14 mouse cellular contexts compared by ENCODE assay signal in the genomic region with DNA sequence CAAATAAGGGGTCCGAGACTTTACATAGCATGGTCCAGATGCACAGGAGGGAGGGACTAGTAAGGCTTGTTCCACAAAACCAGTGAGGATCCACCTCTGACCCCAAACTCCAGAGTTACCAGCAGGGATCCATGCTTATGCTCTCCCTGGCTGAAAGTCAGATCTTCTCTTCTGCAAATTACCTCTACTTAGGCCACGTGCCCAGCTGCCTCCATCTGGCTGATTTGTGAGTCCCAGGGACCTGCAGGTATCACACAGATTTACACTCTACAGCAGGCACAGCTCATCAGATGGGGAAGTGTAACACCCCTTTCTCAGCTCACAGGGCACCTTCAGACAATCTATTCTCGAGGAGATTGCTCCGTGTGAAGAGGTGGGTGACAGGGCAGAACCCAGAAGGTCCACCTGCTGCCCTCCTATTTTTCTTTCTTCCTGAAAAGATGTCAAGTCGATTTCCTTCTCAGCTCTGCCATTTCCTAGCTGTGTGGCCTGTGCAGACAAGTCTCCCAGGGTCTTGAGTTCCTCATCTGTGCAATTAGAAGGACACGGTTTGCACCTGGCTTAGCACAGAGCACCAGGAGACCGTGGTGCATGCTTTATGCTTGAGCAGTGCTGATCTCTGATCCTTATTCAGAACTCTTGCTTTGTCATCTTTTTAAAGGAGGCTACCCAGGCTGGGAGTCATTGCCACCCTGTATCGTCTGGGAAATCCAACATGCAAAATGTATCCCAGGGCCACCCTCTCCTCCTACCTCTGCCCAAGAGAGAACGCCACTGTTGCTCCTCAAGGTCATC.
"Had no signal": no experiment of that assay in that cellular context is flagged by ENCODE, and none has a peak within 500 bp of the region (broad histone marks: within the 10 kb centered on the region; RNA-seq: fewer than 3 reads in every experiment).

No protein-coding gene starts in this region.

- H3K27ac ChIP-seq: kidney, postnatal 0 days; left cerebral cortex, adult 2 months; limb, embryonic 12.5 days; liver, embryonic 13.5 days; lung, embryonic 15.5 days; macrophage; stomach, postnatal 0 days had no signal

- H3K9me3 ChIP-seq: liver, embryonic 13.5 days; lung, embryonic 15.5 days had no signal

- H3K36me3 ChIP-seq: limb, embryonic 12.5 days; liver, embryonic 13.5 days; lung, embryonic 15.5 days had no signal

- DNase-seq: liver; liver, embryonic 13.5 days; liver, postnatal 0 days; lung, postnatal 14 days; thymus, postnatal 4 days had no signal

- H3K9ac ChIP-seq: limb, embryonic 12.5 days; liver, embryonic 13.5 days; liver, postnatal 0 days; lung, embryonic 15.5 days had no signal

- H3K4me3 ChIP-seq: left cerebral cortex, adult 2 months; limb, embryonic 12.5 days; liver, embryonic 13.5 days; lung, embryonic 15.5 days; megakaryocyte, embryonic 14.5 days had no signal

- H3K4me1 ChIP-seq: limb, embryonic 12.5 days; liver, embryonic 13.5 days; lung, embryonic 15.5 days; megakaryocyte, embryonic 14.5 days had no signal

- H3K4me2 ChIP-seq: limb, embryonic 12.5 days; liver, embryonic 13.5 days; lung, embryonic 15.5 days; midbrain, embryonic 11.5 days had no signal

- ATAC-seq: liver, postnatal 0 days; midbrain, embryonic 16.5 days had no signal

- H3K27me3 ChIP-seq: limb, embryonic 12.5 days; liver, embryonic 13.5 days; lung, embryonic 15.5 days; megakaryocyte, embryonic 14.5 days had no signal
